ENCODE assay signal across 20 mouse cellular contexts in genomic region chr10:68051316-68051933, GRCm38 (mm10).
"Had no signal": no experiment of that assay in that cellular context is flagged by ENCODE, and none has a peak within 500 bp of the region (broad histone marks: within the 10 kb centered on the region; RNA-seq: fewer than 3 reads in every experiment).

No protein-coding gene starts in this region.

- H3K36me3 ChIP-seq: limb, embryonic 15.5 days; neural tube, embryonic 12.5 days; neural tube, embryonic 15.5 days; stomach, embryonic 15.5 days had no signal

- DNase-seq: kidney, adult 2 months; kidney, postnatal 25 days; layer of hippocampus, adult 9-11 months; liver, postnatal 0 days; lung, embryonic 14.5 days; right cerebral cortex, postnatal 25 days; spleen, adult 18-20 months; thymus, adult 2 months; thymus, postnatal 14 days had no signal

- H3K4me1 ChIP-seq: limb, embryonic 15.5 days; neural tube, embryonic 12.5 days; neural tube, embryonic 15.5 days; stomach, embryonic 15.5 days had no signal

- H3K9me3 ChIP-seq: limb, embryonic 15.5 days; neural tube, embryonic 12.5 days; neural tube, embryonic 15.5 days; stomach, embryonic 15.5 days had no signal

- ATAC-seq: intestine, postnatal 0 days; liver, postnatal 0 days; lung, postnatal 0 days had no signal

- H3K27me3 ChIP-seq: limb, embryonic 15.5 days; neural tube, embryonic 12.5 days; neural tube, embryonic 15.5 days; stomach, embryonic 15.5 days had no signal

- H3K27ac ChIP-seq: kidney, postnatal 0 days; layer of hippocampus, adult 2 months; limb, embryonic 15.5 days; liver, embryonic 14.5 days; macrophage; neural tube, embryonic 12.5 days; neural tube, embryonic 15.5 days; stomach, embryonic 15.5 days had no signal

- H3K4me2 ChIP-seq: limb, embryonic 15.5 days; liver, embryonic 11.5 days; lung, embryonic 14.5 days; neural tube, embryonic 12.5 days; neural tube, embryonic 15.5 days; stomach, embryonic 15.5 days had no signal

- H3K9ac ChIP-seq: limb, embryonic 15.5 days; liver, embryonic 14.5 days; liver, postnatal 0 days; lung, embryonic 14.5 days; neural tube, embryonic 12.5 days; neural tube, embryonic 15.5 days; stomach, embryonic 15.5 days had no signal

- H3K4me3 ChIP-seq: layer of hippocampus, adult 2 months; limb, embryonic 15.5 days; neural tube, embryonic 12.5 days; neural tube, embryonic 15.5 days; stomach, embryonic 15.5 days had no signal
